15 mouse cellular contexts compared by ENCODE assay signal in the genomic region with DNA sequence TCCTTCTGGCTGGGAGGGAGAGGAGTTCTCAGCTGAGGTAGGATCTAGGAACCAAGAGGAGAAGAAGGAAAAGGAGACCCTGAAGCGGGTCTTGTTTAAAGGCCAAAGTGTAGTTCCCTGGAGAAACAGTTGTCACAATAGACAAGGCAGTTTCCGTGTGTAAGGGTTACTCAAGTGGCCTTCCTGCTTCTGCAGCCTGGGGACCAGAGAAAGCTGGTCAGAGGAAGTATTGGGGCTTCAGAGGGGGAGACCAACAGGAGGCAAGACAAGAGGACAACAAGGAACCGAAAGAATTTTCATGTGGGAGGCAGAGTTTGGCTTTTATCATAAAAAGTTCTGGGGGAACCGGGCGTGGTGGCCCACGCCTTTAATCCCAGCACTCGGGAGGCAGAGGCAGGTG. TPM values are rescaled to one million over a fixed set of nuclear protein-coding genes. Genes with fewer than 3 reads are reported as not detected.
A peak's percentile ranks its signal among the peaks of the same experiment; 100 is the strongest.
DNase-seq lines count a peak whose midpoint lies in the region; ATAC-seq lines count a peak whose summit lies in the region.
"Had no signal": no experiment of that assay in that cellular context is flagged by ENCODE, and none has a peak within 500 bp of the region (broad histone marks: within the 10 kb centered on the region; RNA-seq: fewer than 3 reads in every experiment).

No protein-coding gene starts in this region.

- H3K36me3 ChIP-seq in heart, embryonic 12.5 days = 0 out of 2 replicates have a peak, but pooled peaks cover 2% of the 10 kb centered on the region
- no peaks in the 10 kb centered on the region for H3K36me3 ChIP-seq in liver, embryonic 15.5 days (replicated peaks)
- no peaks in the 10 kb centered on the region for H3K36me3 ChIP-seq in splenic B cell, adult 2 months (ENCODE audit: control insufficient read depth, insufficient read depth, low read length, poor library complexity, severe bottlenecking)
- H3K36me3 ChIP-seq: embryonic facial prominence, embryonic 15.5 days; neural tube, embryonic 12.5 days had no signal

- no peak for ATAC-seq in heart, embryonic 12.5 days (ENCODE audit: insufficient number of reproducible peaks, low FRiP score)
- ATAC-seq in liver, embryonic 15.5 days (ENCODE audit: insufficient read depth) = no peak
- ATAC-seq in inflammation-experienced regulatory T-cells, adult 6 months = no peak
- ATAC-seq: hindbrain, postnatal 0 days; midbrain, embryonic 16.5 days had no signal

- no peaks in the 10 kb centered on the region for H3K27me3 ChIP-seq in heart, embryonic 12.5 days (replicated peaks)
- no peaks in the 10 kb centered on the region for H3K27me3 ChIP-seq in liver, embryonic 15.5 days
- H3K27me3 ChIP-seq in splenic B cell, adult 2 months (ENCODE audit: control insufficient read depth, insufficient read depth, low read length, poor library complexity, severe bottlenecking) = no peaks in the 10 kb centered on the region
- H3K27me3 ChIP-seq: embryonic facial prominence, embryonic 15.5 days; neural tube, embryonic 12.5 days had no signal

- DNase-seq in heart, adult 8-10 months (ENCODE audit: low spot score) = peak; percentile 32
- peak; percentile 56 for DNase-seq in lung, postnatal 36 days
- DNase-seq in lung, postnatal 10 days = no peak
- DNase-seq in splenic B cell, adult 2 months (ENCODE audit: low read depth, low spot score) = peak; percentile 44
- DNase-seq in cerebellum, adult 18-20 months = no peak
- DNase-seq: cerebellum, adult 8-10 months; thymus, postnatal 25 days had no signal

- no peak overlapping the region for H3K9ac ChIP-seq in heart, embryonic 12.5 days
- no peak overlapping the region for H3K9ac ChIP-seq in liver, embryonic 15.5 days
- H3K9ac ChIP-seq: embryonic facial prominence, embryonic 15.5 days; neural tube, embryonic 12.5 days had no signal

- H3K27ac ChIP-seq in heart, embryonic 12.5 days (ENCODE audit: poor library complexity, severe bottlenecking) = no peak overlapping the region
- peak overlapping the region; percentile 69 for H3K27ac ChIP-seq in liver, embryonic 15.5 days (replicated peaks)
- H3K27ac ChIP-seq: embryonic facial prominence, embryonic 15.5 days; hindbrain, postnatal 0 days; left cerebral cortex, adult 2 months; neural tube, embryonic 12.5 days had no signal

- no peaks in the 10 kb centered on the region for H3K4me1 ChIP-seq in heart, embryonic 12.5 days (replicated peaks)
- H3K4me1 ChIP-seq in liver, embryonic 15.5 days (replicated peaks) = no peaks in the 10 kb centered on the region
- H3K4me1 ChIP-seq: embryonic facial prominence, embryonic 15.5 days; neural tube, embryonic 12.5 days had no signal

- peaks cover 14% of the 10 kb centered on the region for H3K9me3 ChIP-seq in heart, embryonic 12.5 days (replicated peaks)
- H3K9me3 ChIP-seq in liver, embryonic 15.5 days (replicated peaks) = no peaks in the 10 kb centered on the region
- H3K9me3 ChIP-seq: embryonic facial prominence, embryonic 15.5 days had no signal

- WGBS in heart, embryonic 12.5 days = 78% methylated on average over 7 of the region's 7 CpGs
- 39% methylated on average over 7 of the region's 7 CpGs for WGBS in liver, embryonic 15.5 days (ENCODE audit: insufficient replicate concordance)

- no peak overlapping the region for H3K4me2 ChIP-seq in heart, embryonic 12.5 days
- no peak overlapping the region for H3K4me2 ChIP-seq in liver, embryonic 15.5 days
- H3K4me2 ChIP-seq: embryonic facial prominence, embryonic 15.5 days; neural tube, embryonic 12.5 days had no signal

- no peak overlapping the region for H3K4me3 ChIP-seq in heart, embryonic 12.5 days
- no peak overlapping the region for H3K4me3 ChIP-seq in liver, embryonic 15.5 days (replicated peaks)
- H3K4me3 ChIP-seq: embryonic facial prominence, embryonic 15.5 days; left cerebral cortex, adult 2 months; neural tube, embryonic 12.5 days had no signal

RNA-seq across cellular contexts. Expression of gene Themis2, which starts 20.2 kb away (rescaled TPM):
- 1 to 10 TPM; 1.4 to 1.9 (median 1.6) TPM for total RNA-seq in heart, adult 8-10 months (2022)
- 0.50 TPM in 2 replicates for polyA plus RNA-seq in heart, embryonic 12.5 days (2016; fragmentation: Nextera tagmentation; extraction: Ambion mirVana)
- polyA plus RNA-seq in liver, embryonic 15.5 days (2015; fragmentation: Nextera tagmentation; extraction: Ambion mirVana) = 2.8 and 3.4 TPM in 2 replicates
- polyA plus RNA-seq in inflammation-experienced regulatory T-cells, adult 6 months (2017; shearing (Covaris generic)) = 1 to 10 TPM in 1 of 3 experiments, under 1 TPM in 2; 0.56 to 5.8 (median 0.71) TPM

RNA-seq across cellular contexts. Expression of gene Ppp1r8, which starts 26.6 kb away (rescaled TPM):
- 10 to 100 TPM; 16.3 to 22.2 (median 20.7) TPM for total RNA-seq in heart, adult 8-10 months (2022)
- 28.6 and 30.0 TPM in 2 replicates for polyA plus RNA-seq in heart, embryonic 12.5 days (2016; fragmentation: Nextera tagmentation; extraction: Ambion mirVana)
- polyA plus RNA-seq in liver, embryonic 15.5 days (2015; fragmentation: Nextera tagmentation; extraction: Ambion mirVana) = 22.3 and 22.5 TPM in 2 replicates
- 10 to 100 TPM; 21.0 to 37.5 (median 26.5) TPM for polyA plus RNA-seq in inflammation-experienced regulatory T-cells, adult 6 months (2017; shearing (Covaris generic))

RNA-seq across cellular contexts. Expression of gene Rpa2, which starts 48.3 kb away (rescaled TPM):
- total RNA-seq in heart, adult 8-10 months (2022) = 10 to 100 TPM; 10.3 to 15.6 (median 12.6) TPM
- polyA plus RNA-seq in heart, embryonic 12.5 days (2016; fragmentation: Nextera tagmentation; extraction: Ambion mirVana) = 85.0 and 87.4 TPM in 2 replicates
- polyA plus RNA-seq in liver, embryonic 15.5 days (2015; fragmentation: Nextera tagmentation; extraction: Ambion mirVana) = 78.2 and 81.3 TPM in 2 replicates
- polyA plus RNA-seq in inflammation-experienced regulatory T-cells, adult 6 months (2017; shearing (Covaris generic)) = 100 to 1,000 TPM in 1 of 3 experiments, 10 to 100 TPM in 2; 61.0 to 124 (median 76.1) TPM

RNA-seq across cellular contexts. Expression of gene Smpdl3b, which starts 59.4 kb away (rescaled TPM):
- total RNA-seq in heart, adult 8-10 months (2022) = under 1 TPM; 0.34 to 0.94 (median 0.59) TPM
- polyA plus RNA-seq in heart, embryonic 12.5 days (2016; fragmentation: Nextera tagmentation; extraction: Ambion mirVana) = 6.5 and 6.9 TPM in 2 replicates
- 1.0 and 1.1 TPM in 2 replicates for polyA plus RNA-seq in liver, embryonic 15.5 days (2015; fragmentation: Nextera tagmentation; extraction: Ambion mirVana)
- 1 to 10 TPM; 4.0 to 9.1 (median 4.3) TPM for polyA plus RNA-seq in inflammation-experienced regulatory T-cells, adult 6 months (2017; shearing (Covaris generic))

Comparison
In these comparisons a context has a peak if more than half of its experiments do, and no peak if none do; other contexts are left out.
1. DNase-seq: peak in heart, adult 8-10 months (single experiment), lung, postnatal 36 days (single experiment) and splenic B cell, adult 2 months (single experiment); none in lung, postnatal 10 days (single experiment) and cerebellum, adult 18-20 months (0 of 2).